Comparison of ENCODE assay signal across 16 mouse cellular contexts in the genomic region with DNA sequence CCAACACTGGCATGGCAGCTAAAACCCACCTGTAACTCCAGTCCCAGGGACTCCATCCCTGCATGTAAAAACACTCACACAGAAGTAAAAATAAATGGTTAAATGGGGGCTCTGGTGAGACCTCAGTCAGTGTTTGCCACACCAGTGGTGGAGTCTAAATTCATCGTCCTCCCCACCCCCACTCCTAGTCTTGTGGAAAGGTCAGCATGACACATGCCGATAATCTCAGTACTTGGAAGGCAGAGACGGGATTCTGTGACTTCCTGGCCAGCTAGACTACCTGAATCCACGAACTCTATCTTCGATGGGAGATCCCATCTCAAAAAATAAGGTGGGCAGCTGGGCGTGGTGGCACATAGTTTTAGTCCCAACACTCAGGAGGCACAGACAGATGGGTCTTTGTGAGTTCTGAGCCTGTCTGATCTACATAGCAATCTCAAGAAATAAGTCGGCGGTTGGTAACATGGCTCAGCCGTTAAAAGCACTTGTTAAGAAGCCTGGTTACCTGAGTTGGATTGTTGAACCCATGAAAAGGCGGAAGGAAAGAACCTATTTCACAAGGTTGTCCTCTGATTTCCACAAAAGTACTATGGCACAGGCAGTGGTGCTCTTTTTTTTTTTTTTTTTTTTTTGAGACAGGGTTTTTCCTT. TPM values are rescaled to one million over a fixed set of nuclear protein-coding genes. Genes with fewer than 3 reads are reported as not detected.
DNase-seq lines count a peak whose midpoint lies in the region; ATAC-seq and TF ChIP-seq lines count a peak whose summit lies in the region.
"Had no signal": no experiment of that assay in that cellular context is flagged by ENCODE, and none has a peak within 500 bp of the region (broad histone marks: within the 10 kb centered on the region; RNA-seq: fewer than 3 reads in every experiment).

No protein-coding gene starts in this region.

- ATAC-seq in heart, postnatal 0 days (ENCODE audit: insufficient read depth, low read depth), result 0 out of 2 replicates have a peak, but pooled peaks have one; percentile 9
- ATAC-seq in heart, embryonic 12.5 days (ENCODE audit: insufficient number of reproducible peaks, low FRiP score), result no peak

- no peak for TF ChIP-seq CTCF in heart, postnatal 0 days (IDR thresholded peaks at IDR 0.05; ENCODE audit: low read depth)

- peaks cover 3% of the 10 kb centered on the region; the same call in 1 of the 2 replicates for H3K4me1 ChIP-seq in heart, postnatal 0 days (ENCODE audit: control insufficient read depth, insufficient read depth)
- peaks cover 27% of the 10 kb centered on the region for H3K4me1 ChIP-seq in heart, embryonic 12.5 days (replicated peaks)
- H3K4me1 ChIP-seq: embryonic facial prominence, embryonic 12.5 days; forebrain, embryonic 12.5 days; hindbrain, embryonic 12.5 days; limb, embryonic 13.5 days; neural tube, embryonic 15.5 days had no signal

- WGBS in heart, postnatal 0 days, result 48% methylated on average over 10 of the region's 10 CpGs
- 60% methylated on average over 10 of the region's 10 CpGs for WGBS in heart, embryonic 12.5 days

- no peak overlapping the region for H3K9ac ChIP-seq in heart, postnatal 0 days (replicated peaks; ENCODE audit: low read depth, low read length)
- no peak overlapping the region for H3K9ac ChIP-seq in heart, embryonic 12.5 days
- H3K9ac ChIP-seq: embryonic facial prominence, embryonic 12.5 days; forebrain, embryonic 12.5 days; heart, embryonic 15.5 days; hindbrain, embryonic 12.5 days; limb, embryonic 13.5 days; neural tube, embryonic 15.5 days had no signal

- DNase-seq in adrenal gland, postnatal 14 days, result peak; percentile 43
- no peak for DNase-seq in adrenal gland, adult 8-10 months
- DNase-seq in heart, postnatal 0 days (ENCODE audit: low spot score), result no peak
- peak; percentile 11 for DNase-seq in 416B (ENCODE audit: low read depth)
- peak; percentile 7 for DNase-seq in induced T-regulatory cell, adult 2 months (ENCODE audit: low read depth)
- no peak for DNase-seq in urinary bladder, postnatal 25 days (ENCODE audit: low spot score)
- no peak for DNase-seq in natural killer cell, adult 2 months (ENCODE audit: low spot score in 2 of 2)

- H3K36me3 ChIP-seq in heart, postnatal 0 days (replicated peaks; ENCODE audit: control insufficient read depth, insufficient read depth, low read length), result no peaks in the 10 kb centered on the region
- no peaks in the 10 kb centered on the region for H3K36me3 ChIP-seq in heart, embryonic 12.5 days
- H3K36me3 ChIP-seq: embryonic facial prominence, embryonic 12.5 days; forebrain, embryonic 12.5 days; heart, embryonic 15.5 days; hindbrain, embryonic 12.5 days; limb, embryonic 13.5 days; neural tube, embryonic 15.5 days had no signal

- H3K4me3 ChIP-seq in heart, postnatal 0 days (ENCODE audit: low read depth, low read length), result no peak overlapping the region
- H3K4me3 ChIP-seq in heart, embryonic 12.5 days, result no peak overlapping the region
- H3K4me3 ChIP-seq: embryonic facial prominence, embryonic 12.5 days; erythroblast, embryonic 14.5 days; forebrain, embryonic 12.5 days; heart, embryonic 15.5 days; hindbrain, embryonic 12.5 days; limb, embryonic 13.5 days; neural tube, embryonic 15.5 days had no signal

- no peaks in the 10 kb centered on the region for H3K9me3 ChIP-seq in heart, postnatal 0 days (replicated peaks; ENCODE audit: control insufficient read depth, low read length)
- H3K9me3 ChIP-seq in heart, embryonic 12.5 days (replicated peaks), result no peaks in the 10 kb centered on the region
- H3K9me3 ChIP-seq: embryonic facial prominence, embryonic 12.5 days; forebrain, embryonic 12.5 days; heart, embryonic 15.5 days; hindbrain, embryonic 12.5 days; limb, embryonic 13.5 days; megakaryocyte, embryonic 14.5 days; neural tube, embryonic 15.5 days had no signal

- H3K4me2 ChIP-seq in heart, postnatal 0 days (ENCODE audit: low read depth, low read length), result no peak overlapping the region
- H3K4me2 ChIP-seq in heart, embryonic 12.5 days, result no peak overlapping the region
- H3K4me2 ChIP-seq: embryonic facial prominence, embryonic 12.5 days; forebrain, embryonic 12.5 days; hindbrain, embryonic 12.5 days; limb, embryonic 13.5 days; neural tube, embryonic 15.5 days had no signal

- H3K27me3 ChIP-seq in heart, postnatal 0 days (ENCODE audit: control insufficient read depth, insufficient read depth, low read length), result no peaks in the 10 kb centered on the region
- no peaks in the 10 kb centered on the region for H3K27me3 ChIP-seq in heart, embryonic 12.5 days (replicated peaks)
- H3K27me3 ChIP-seq: embryonic facial prominence, embryonic 12.5 days; forebrain, embryonic 12.5 days; heart, embryonic 15.5 days; hindbrain, embryonic 12.5 days; limb, embryonic 13.5 days; megakaryocyte, embryonic 14.5 days; neural tube, embryonic 15.5 days had no signal

- TF ChIP-seq EP300 in heart, postnatal 0 days (IDR thresholded peaks at IDR 0.05; ENCODE audit: low read depth), result no peak

- H3K27ac ChIP-seq in heart, postnatal 0 days (ENCODE audit: low read depth), result no peak overlapping the region
- no peak overlapping the region for H3K27ac ChIP-seq in heart, embryonic 12.5 days (ENCODE audit: poor library complexity, severe bottlenecking)
- H3K27ac ChIP-seq: embryonic facial prominence, embryonic 12.5 days; forebrain, embryonic 12.5 days; heart, embryonic 15.5 days; hindbrain, embryonic 12.5 days; limb, embryonic 13.5 days; neural tube, embryonic 15.5 days had no signal

RNA-seq across cellular contexts. Expression of gene Vdac2, which starts 13.2 kb away (rescaled TPM):
- total RNA-seq in adrenal gland, postnatal 14 days (2021), result 239 and 261 TPM in 2 replicates
- 100 to 1,000 TPM; 190 to 233 (median 209) TPM for total RNA-seq in adrenal gland, adult 8-10 months (2022)
- total RNA-seq in heart, postnatal 0 days (2014; rRNA removed; ENCODE audit: low replicate concordance), result 619 and 692 TPM in 2 replicates
- polyA plus RNA-seq in heart, postnatal 0 days (2015; fragmentation: Nextera tagmentation; extraction: Ambion mirVana), result 660 and 663 TPM in 2 replicates
- 444 and 446 TPM in 2 replicates for polyA plus RNA-seq in heart, embryonic 12.5 days (2016; fragmentation: Nextera tagmentation; extraction: Ambion mirVana)

RNA-seq across cellular contexts. Expression of gene Comtd1, which starts 36.9 kb away (rescaled TPM):
- 36.2 and 38.0 TPM in 2 replicates for total RNA-seq in adrenal gland, postnatal 14 days (2021)
- 10 to 100 TPM; 75.0 to 92.2 (median 80.6) TPM for total RNA-seq in adrenal gland, adult 8-10 months (2022)
- 18.3 and 53.5 TPM in 2 replicates for total RNA-seq in heart, postnatal 0 days (2014; rRNA removed; ENCODE audit: low replicate concordance)
- 27.8 and 30.6 TPM in 2 replicates for polyA plus RNA-seq in heart, postnatal 0 days (2015; fragmentation: Nextera tagmentation; extraction: Ambion mirVana)
- 40.8 and 43.5 TPM in 2 replicates for polyA plus RNA-seq in heart, embryonic 12.5 days (2016; fragmentation: Nextera tagmentation; extraction: Ambion mirVana)

Comparison
In these comparisons a context has a peak if more than half of its experiments do, and no peak if none do; other contexts are left out.
1. DNase-seq: peak in adrenal gland, postnatal 14 days (single experiment), 416B (single experiment) and induced T-regulatory cell, adult 2 months (single experiment); none in adrenal gland, adult 8-10 months (single experiment), heart, postnatal 0 days (single experiment), urinary bladder, postnatal 25 days (single experiment) and natural killer cell, adult 2 months (0 of 2).